Mouse (Mus musculus) liver, embryonic 14.5 days (tissue): ENCODE data around the gene Gpr62. TPM values are rescaled to one million over a fixed set of nuclear protein-coding genes. Genes with fewer than 3 reads are reported as not detected.
A peak's percentile ranks its signal among the peaks of the same experiment; 100 is the strongest.

Experiments
- ATAC-seq: fragments of 200-750 bp; cut with Nextera tagmentation; 2 replicates; pipeline ENCODE4 v1.8.0; 2017; ENCODE audit warnings: moderate number of reproducible peaks, mild to moderate bottlenecking, moderate library complexity; ENCODE audit not compliant: insufficient read depth
- DNase-seq, 3 experiments: peaks; one replicate each; pipeline ENCODE4 v3.0.0-alpha.2; 2012 to 2013; ENCODE audit warnings: low read depth in 3 of 3, low spot score in 3 of 3
- H3K27ac ChIP-seq: fragments of 300-500 bp; sonication (generic); 2 replicates; pipeline ENCODE4 v1.5.1; 2014; ENCODE audit warnings: moderate library complexity, mild to moderate bottlenecking, control low read depth, inconsistent platforms
- H3K27me3 ChIP-seq: fragments of 300-500 bp; sonication (generic); 2 replicates; pipeline ENCODE4 v1.6.1; 2014; ENCODE audit warnings: mild to moderate bottlenecking, low read length, moderate library complexity; ENCODE audit not compliant: control insufficient read depth, insufficient read depth
- H3K36me3 ChIP-seq: fragments of 300-500 bp; sonication (generic); replicated peaks from 2 replicates; pipeline ENCODE4 v1.6.1; 2014; ENCODE audit warnings: low read depth; ENCODE audit not compliant: control insufficient read depth, insufficient read depth
- H3K4me1 ChIP-seq, 2 experiments: fragments of 200-500 bp in 1 of 2; fragments of 300-500 bp in 1 of 2; sonication (generic) in 1 of 2; replicated peaks; 2 replicates each; pipeline ENCODE4 v1.6.1; 2012 to 2014; ENCODE audit warnings: antibody characterized with exemption in 1 of 2, inconsistent platforms in 1 of 2, low read length in 1 of 2; ENCODE audit not compliant: control insufficient read depth in 2 of 2, insufficient read depth in 2 of 2
- H3K4me2 ChIP-seq: fragments of 300-500 bp; sonication (generic); 2 replicates; pipeline ENCODE4 v1.6.1; 2014; ENCODE audit warnings: low read depth, mild to moderate bottlenecking, control low read depth, moderate library complexity
- H3K4me3 ChIP-seq, 2 experiments: fragments of 200-500 bp in 1 of 2; fragments of 300-500 bp in 1 of 2; sonication (generic) in 1 of 2; 2 replicates each; pipeline ENCODE4 v1.5.1; 2012 to 2014; ENCODE audit warnings: low read depth in 2 of 2, low read length in 2 of 2, mild to moderate bottlenecking in 2 of 2, control low read depth in 1 of 2, inconsistent platforms in 1 of 2, moderate library complexity in 1 of 2; ENCODE audit not compliant: insufficient read depth in 1 of 2
- H3K9ac ChIP-seq: fragments of 300-500 bp; sonication (generic); replicated peaks from 2 replicates; pipeline ENCODE4 v1.6.1; 2014; ENCODE audit warnings: mild to moderate bottlenecking, control low read depth, moderate library complexity
- H3K9me3 ChIP-seq: fragments of 300-500 bp; sonication (generic); 2 replicates; pipeline ENCODE4 v1.6.1; 2016; ENCODE audit warnings: low read length, mixed read lengths; ENCODE audit not compliant: control insufficient read depth
- CTCF ChIP-seq: IDR thresholded peaks from 2 replicates; pipeline ENCODE4 v1.5.1; 2016; ENCODE audit warnings: antibody characterized with exemption, low read depth, control low read depth
- EP300 ChIP-seq: IDR thresholded peaks from 2 replicates; pipeline ENCODE4 v1.6.1; 2016; ENCODE audit warnings: antibody characterized with exemption, low read depth
- WGBS: fragments of 180-500 bp; shearing (Covaris S2); extraction: QIAGEN DNeasy Blood & Tissue Kit; methylation state at CpG from one replicate; pipeline ENCODE4 v1.1.7; 2014; ENCODE audit not compliant: insufficient replicate concordance; 5-methylcytosine and 5-hydroxymethylcytosine counted together
- polyA plus RNA-seq, 2 experiments: library from polyadenylated mRNA; depleted of rRNA in 1 of 2; stranded (reverse) in 1 of 2; unstranded in 1 of 2; fragments of >200 nt; fragmentation: Nextera tagmentation in 1 of 2; extraction: Ambion mirVana in 1 of 2; gene quantifications; 2 replicates each; pipeline versions ENCODE4 v1.2.1 to v1.2.3; 2012 to 2014

Gene Gpr62
- polyA plus RNA-seq, 2 experiments, result not detected

GRCm38 (mm10) chr9:106475663-106476001 is 9.9 kb upstream of the Gpr62 start, which contains the start of gene Rrp9:
Gene Rrp9 (plus strand): TSS chr9:106475963.
- no peak for DNase-seq
- WGBS, result 68% methylated on average over 10 of the region's 10 CpGs
- H3K27ac ChIP-seq, result no peak within 1 kb of the TSS
- H3K27me3 ChIP-seq, result no peaks in the 10 kb centered on the region
- peak within 1 kb of the TSS in 1 of 2 experiments; percentile 25; a peak in 2 of 4 replicates for H3K4me3 ChIP-seq
- H3K9me3 ChIP-seq, result no peaks in the 10 kb centered on the region
- H3K36me3 ChIP-seq, result no peaks in the 10 kb centered on the region
- H3K4me2 ChIP-seq, result peak within 1 kb of the TSS; percentile 92
- H3K9ac ChIP-seq, result no peak within 1 kb of the TSS
- peaks cover 6 to 12% of the 10 kb centered on the region in 2 experiments; a peak in 3 of 4 replicates for H3K4me1 ChIP-seq
- no peak for TF ChIP-seq CTCF
- no peak for TF ChIP-seq EP300
- no peak for ATAC-seq

DNA sequence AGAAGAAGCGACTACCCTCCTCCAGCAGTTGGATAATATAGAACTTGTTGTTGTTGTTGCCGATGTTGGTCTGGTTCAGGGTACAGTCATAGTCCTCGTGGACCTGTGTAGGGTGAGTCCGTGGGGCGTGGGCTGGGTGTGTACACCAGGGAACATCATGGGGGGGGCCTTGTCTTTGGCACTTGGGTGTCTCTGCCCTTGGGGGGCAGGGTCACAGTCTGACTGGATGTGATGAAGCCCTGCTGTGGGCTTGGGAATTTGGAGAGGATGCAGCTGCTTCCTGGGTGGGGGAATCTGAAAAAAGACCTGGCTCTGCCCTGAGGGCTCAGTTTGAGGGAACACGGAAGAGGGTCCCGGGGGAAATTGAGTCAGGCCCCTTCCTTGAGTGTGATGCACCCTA is 9.3 kb upstream of the Gpr62 start:
- H3K9ac ChIP-seq, result no peak overlapping the region
- H3K4me2 ChIP-seq, result no peak overlapping the region
- TF ChIP-seq EP300, result no peak
- no peak for TF ChIP-seq CTCF
- WGBS, result 61% methylated on average over 7 of the region's 7 CpGs
- peaks cover 6 to 12% of the 10 kb centered on the region in 2 experiments; a peak in 3 of 4 replicates for H3K4me1 ChIP-seq
- no peaks in the 10 kb centered on the region for H3K27me3 ChIP-seq
- H3K4me3 ChIP-seq, result no peak overlapping the region
- no peaks in the 10 kb centered on the region for H3K36me3 ChIP-seq
- no peak overlapping the region for H3K27ac ChIP-seq
- ATAC-seq, result no peak
- no peaks in the 10 kb centered on the region for H3K9me3 ChIP-seq
- DNase-seq, result no peak

DNA sequence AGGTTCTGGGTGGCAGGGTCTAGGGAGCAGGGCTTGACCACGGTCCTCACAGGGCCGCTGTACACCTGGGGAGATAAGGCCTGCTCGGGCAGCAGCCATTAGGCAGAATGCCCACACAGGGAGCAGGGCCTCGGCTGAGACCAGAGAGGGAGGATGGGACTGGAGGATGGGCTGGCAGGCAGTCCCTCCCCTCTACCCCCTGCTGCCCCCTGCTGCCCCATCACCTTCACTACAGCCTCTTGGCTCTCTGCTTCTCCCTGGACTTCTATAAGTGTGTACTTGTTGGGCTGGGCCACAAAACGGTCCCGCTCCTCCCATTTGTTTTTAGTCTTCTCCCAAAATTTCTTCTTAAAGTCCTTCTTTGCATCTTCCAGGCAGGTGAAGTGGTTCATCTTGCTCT is 8.7 kb upstream of the Gpr62 start:
- Histone ChIP-seq H3K27me3 (no peaks in the 10 kb centered on the region), H3K36me3 (no peaks in the 10 kb centered on the region), H3K4me1 (peaks cover 6 to 12% of the 10 kb centered on the region in 2 experiments; a peak in 3 of 4 replicates), H3K9me3 (no peaks in the 10 kb centered on the region), H3K9ac (no peak overlapping the region), H3K27ac (no peak overlapping the region), H3K4me3 (no peak overlapping the region), H3K4me2 (no peak overlapping the region)
- 4% methylated on average over 6 of the region's 6 CpGs for WGBS
- TF ChIP-seq EP300 (no peak), CTCF (peak; percentile 86)
- DNase-seq, result peak in 2 of 3 experiments; percentile 40 to 44
- ATAC-seq, result no peak

- WGBS, result 53% methylated on average over 5 of the region's 5 CpGs
- H3K9me3 ChIP-seq, result no peaks in the 10 kb centered on the region
- H3K4me3 ChIP-seq, result no peak overlapping the region
- peaks cover 6 to 12% of the 10 kb centered on the region in 2 experiments; a peak in 3 of 4 replicates for H3K4me1 ChIP-seq
- no peak overlapping the region for H3K4me2 ChIP-seq
- DNase-seq, result no peak
- ATAC-seq, result no peak
- TF ChIP-seq CTCF (no peak), EP300 (no peak)
- no peaks in the 10 kb centered on the region for H3K36me3 ChIP-seq
- no peak overlapping the region for H3K27ac ChIP-seq
- no peak overlapping the region for H3K9ac ChIP-seq
- H3K27me3 ChIP-seq, result no peaks in the 10 kb centered on the region
These were observed 8.0 kb upstream of the Gpr62 start for GRCm38 (mm10) chr9:106473753-106474105.

DNA sequence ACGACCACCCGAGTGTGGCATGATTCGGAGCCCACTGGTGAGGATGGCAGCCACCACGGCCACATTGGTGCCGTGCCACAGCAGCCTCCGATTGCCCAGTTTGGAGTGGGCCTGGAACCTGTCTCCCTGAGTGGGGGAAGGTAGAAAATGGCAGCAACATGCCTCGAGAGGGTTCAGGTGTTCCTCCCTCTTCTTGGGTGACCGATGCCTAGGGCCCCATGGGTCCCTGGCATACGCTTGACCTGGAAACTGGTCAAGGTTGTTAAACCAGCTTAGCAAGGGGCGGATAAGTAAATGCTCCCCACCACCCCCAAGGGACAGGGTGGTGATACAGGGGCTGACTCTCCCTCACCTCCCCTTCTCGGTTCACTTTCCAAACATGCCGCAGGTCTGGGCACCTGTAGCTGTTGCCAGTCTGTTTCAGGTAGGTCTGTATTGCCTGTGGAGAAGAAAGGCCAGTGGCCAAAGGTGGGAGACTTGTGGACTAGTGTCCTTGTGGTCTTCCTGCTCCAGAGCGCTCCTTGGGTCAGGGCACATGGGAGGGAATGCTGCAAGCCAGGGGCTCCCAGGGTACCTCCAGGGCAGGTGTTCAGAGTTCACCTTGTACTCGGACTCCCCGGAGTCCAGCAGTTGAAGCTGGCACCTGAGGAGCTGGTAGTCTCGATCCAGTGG is 7.5 kb upstream of the Gpr62 start:
- Histone ChIP-seq H3K9me3 (no peaks in the 10 kb centered on the region), H3K27me3 (no peaks in the 10 kb centered on the region), H3K4me2 (no peak overlapping the region), H3K9ac (no peak overlapping the region), H3K27ac (no peak overlapping the region), H3K4me1 (peaks cover 6 to 11% of the 10 kb centered on the region in 2 experiments; a peak in 3 of 4 replicates), H3K36me3 (no peaks in the 10 kb centered on the region), H3K4me3 (no peak overlapping the region)
- DNase-seq (no peak), ATAC-seq (no peak)
- no peak for TF ChIP-seq EP300
- WGBS, result 72% methylated on average over 16 of the region's 16 CpGs
